Mouse (Mus musculus): Measurements from ENCODE around the gene Notch4.
A peak's percentile ranks its signal among the peaks of the same experiment; 100 is the strongest.

The Notch4 gene

GRCm38 (mm10) chr17:34627943-34628643, 64.0 kb downstream of the Notch4 start, which contains the start of gene Ppt2:
Ppt2 (minus strand) TSS chr17:34628510.
- peak; percentile 52 for DNase-seq

GRCm38 (mm10) chr17:34628644-34628967, 64.5 kb downstream of the Notch4 start:
- peak; percentile 6 for DNase-seq

DNA sequence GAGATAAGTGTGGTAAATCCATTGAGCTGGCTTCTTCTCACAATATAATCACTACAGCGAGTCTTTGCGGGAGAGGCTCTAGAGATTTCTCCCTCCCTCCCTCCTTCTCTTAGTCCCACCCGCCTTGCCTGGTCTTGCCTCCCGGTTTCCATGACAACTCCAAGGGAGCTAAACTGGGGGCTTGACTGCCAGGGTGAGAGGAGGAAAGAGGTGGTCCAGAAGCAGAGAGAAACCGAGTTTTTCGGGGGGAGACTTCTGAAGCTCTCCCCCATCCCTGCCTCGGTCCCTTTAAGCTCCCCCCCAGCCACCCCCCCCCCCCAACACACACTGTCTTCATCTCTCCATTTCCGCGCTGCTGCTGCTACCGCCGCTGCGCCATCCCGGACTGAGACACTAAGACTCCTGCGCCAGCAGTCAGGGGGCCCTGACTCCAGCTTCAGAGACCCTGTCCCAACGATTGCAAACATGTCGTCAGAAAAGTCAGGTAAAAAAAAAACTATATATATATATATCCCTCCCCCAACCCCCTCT, 65.2 kb downstream of the Notch4 start, which contains the start of gene Prrt1:
Gene Prrt1, plus strand, starts transcription at position 313 of the 531 bp plus-strand sequence.
- DNase-seq: peak; percentile 50

DNA sequence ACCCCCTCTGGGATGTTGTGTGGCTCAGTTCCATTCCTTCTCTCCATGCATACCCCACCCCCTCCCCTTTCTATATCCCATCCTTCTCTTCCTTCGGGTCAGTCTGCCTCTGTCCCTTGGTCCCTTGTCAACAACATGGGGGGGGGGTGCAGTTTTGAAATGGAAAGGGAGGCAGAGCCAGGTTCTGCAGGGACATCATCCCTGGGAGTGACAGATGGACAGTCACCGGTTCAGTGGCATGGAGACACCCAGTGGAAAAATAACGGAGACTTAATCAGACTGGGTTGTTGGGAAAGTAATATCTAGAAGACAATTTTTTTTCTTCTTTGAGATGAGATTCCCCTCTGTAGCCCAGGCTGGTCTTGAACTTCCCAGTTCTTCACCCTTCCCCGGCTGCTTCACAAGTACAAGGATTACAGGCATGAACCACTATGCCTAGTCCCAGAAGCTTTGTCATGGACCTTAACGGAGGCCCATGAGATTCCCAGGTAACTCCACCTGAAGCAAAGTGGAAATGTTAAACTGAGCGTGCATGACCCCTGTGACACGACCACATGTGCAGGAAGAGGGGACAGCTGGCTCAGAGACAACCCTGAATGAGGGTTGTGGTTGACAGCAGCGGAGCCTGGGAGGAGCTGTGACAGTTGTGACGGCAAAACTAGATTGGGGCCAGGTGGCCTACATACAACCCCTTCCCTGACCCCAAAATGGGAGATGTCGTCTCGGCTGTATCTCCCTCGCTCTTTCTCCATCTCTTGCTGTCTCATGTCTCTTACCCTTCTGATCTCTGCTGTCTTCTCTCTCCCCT, 65.9 kb downstream of the Notch4 start:
- peak; percentile 14 for DNase-seq

- peak; percentile 64 for DNase-seq
Observed at GRCm38 (mm10) chr17:34630761-34631301, 66.8 kb downstream of the Notch4 start.

DNA sequence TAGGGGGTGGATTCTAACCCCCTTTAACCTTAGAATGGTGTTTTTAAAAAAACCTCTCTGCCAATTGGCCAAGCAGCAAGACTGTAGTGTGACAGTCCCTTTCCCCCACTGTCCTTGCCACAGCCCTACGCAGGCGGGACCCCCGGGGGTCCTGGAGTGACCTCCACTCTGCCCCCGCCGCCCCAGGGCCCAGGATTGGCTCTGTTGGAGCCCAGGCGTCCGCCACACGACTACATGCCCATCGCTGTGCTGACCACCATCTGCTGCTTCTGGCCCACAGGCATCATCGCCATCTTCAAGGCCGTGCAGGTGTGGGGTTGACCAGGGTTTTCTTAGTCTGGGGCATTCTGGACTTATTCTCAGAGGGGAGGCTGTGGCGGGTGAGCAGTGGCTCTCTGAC, 67.6 kb downstream of the Notch4 start:
- peak; percentile 19 for DNase-seq

DNA sequence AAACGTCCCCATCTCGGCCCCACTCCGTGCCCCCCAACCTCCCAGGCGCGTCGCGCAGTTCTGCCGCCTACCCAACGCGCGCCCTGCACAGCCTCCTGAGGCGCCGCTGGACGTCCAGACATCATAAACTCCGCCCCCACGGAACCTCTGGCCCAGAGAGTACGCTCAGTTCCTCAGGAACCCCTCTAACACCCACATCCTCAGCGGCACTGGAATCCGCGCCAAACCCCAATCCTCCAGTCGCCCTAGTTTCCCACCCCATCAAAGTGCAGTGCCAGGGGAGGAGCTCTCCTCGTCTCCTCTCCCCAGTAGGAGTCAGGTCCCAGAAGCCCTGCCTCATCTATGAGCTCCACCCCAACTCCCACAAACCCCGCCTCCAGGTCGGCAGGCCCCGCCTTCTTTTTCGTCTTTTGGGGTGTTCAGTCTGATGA, 68.2 kb downstream of the Notch4 start:
- peak; percentile 76 for DNase-seq

GRCm38 (mm10) chr17:34635671-34636070, 71.6 kb downstream of the Notch4 start:
- no peak for DNase-seq

DNA sequence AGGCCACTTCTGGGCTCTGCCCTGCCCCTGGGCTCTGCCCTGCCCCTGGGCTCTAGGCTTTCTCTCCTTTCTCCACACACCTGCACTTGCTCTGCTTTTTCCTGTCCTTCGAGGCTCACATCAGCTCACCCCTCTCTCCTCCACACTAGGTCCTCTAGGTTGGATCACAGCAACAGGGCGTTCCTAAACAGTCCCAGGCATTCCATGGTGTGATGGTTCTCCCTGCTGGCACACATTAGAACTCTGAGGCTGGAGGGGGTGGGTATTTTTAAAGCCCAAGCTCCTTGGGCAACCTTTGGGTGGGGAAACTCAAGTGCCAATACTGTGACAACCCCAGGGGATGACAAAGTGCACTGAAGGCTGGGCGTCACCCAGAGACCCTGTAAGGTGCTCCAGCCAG, 73.4 kb downstream of the Notch4 start:
- DNase-seq: no peak
